Mouse (Mus musculus) heart, postnatal 25 days (tissue): ENCODE measurements around the gene Fktn. TPM values are rescaled to one million over a fixed set of nuclear protein-coding genes. Genes with fewer than 3 reads are reported as not detected.

ENCODE experiments used
- DNase-seq: peaks from one replicate; pipeline ENCODE4 v3.0.0; 2022; ENCODE audit warnings: low spot score
- intact Hi-C: fragments of 180-260 bp; cut with DNase I; formaldehyde crosslinking; loops from one replicate; pipeline ENCODE4 v1.15.1; 2025
- total RNA-seq, 2 experiments: library from RNA; stranded (reverse); gene quantifications; 2 replicates each; pipeline ENCODE4 v1.2.3; 2021

Fktn gene
- total RNA-seq, 2 experiments from 2014 or later: 15.7 to 17.4 TPM

GRCm38 (mm10) chr4:53823697-53824096 is 109.9 kb downstream of the Fktn start:
- no peak for DNase-seq
- intact Hi-C loops: no loop called here

GRCm38 (mm10) chr4:53824831-53825230 is 111.0 kb downstream of the Fktn start:
- intact Hi-C loops: no loop called here
- DNase-seq: no peak

- intact Hi-C loops: no loop called here
- peak; percentile 20 for DNase-seq
Observed at GRCm38 (mm10) chr4:53825821-53826605, 112.2 kb downstream of the Fktn start, which contains the start of gene Tmem38b. TSS of gene Tmem38b (plus strand) at chr4:53826045.

- DNase-seq: no peak
- intact Hi-C loops: no loop called here
Observed at GRCm38 (mm10) chr4:53826641-53827248, 112.9 kb downstream of the Fktn start.

Other genes starting within 250 kb of the Fktn start
- 10 to 100 TPM; 46.3 to 46.8 TPM for gene Fsd1l, start 82.5 kb upstream of the Fktn start, total RNA-seq
- under 1 TPM in 1 of 2 experiments, not detected in 1; 0.16 TPM for gene Tal2, start 65.7 kb downstream of the Fktn start, total RNA-seq
- 10 to 100 TPM; 18.2 to 19.3 TPM for gene Tmem38b, start 112.0 kb downstream of the Fktn start, total RNA-seq